Mouse (Mus musculus) lung, adult 18-20 months (tissue): ENCODE measurements around the gene Tenm3.

Experiments
- DNase-seq, 2 experiments: peaks; one replicate each; pipeline ENCODE4 v3.0.0; 2022; ENCODE audit warnings: mixed read lengths in 2 of 2

Gene Tenm3

GRCm38 (mm10) chr8:48740147-48740881 lies 103.4 kb downstream of the Tenm3 start:
- DNase-seq: no peak

- no peak for DNase-seq
Observed at GRCm38 (mm10) chr8:48733731-48734130, 110.0 kb downstream of the Tenm3 start.

- no peak for DNase-seq
Observed at GRCm38 (mm10) chr8:48733057-48733456, 110.7 kb downstream of the Tenm3 start.

GRCm38 (mm10) chr8:48730701-48731100 lies 113.0 kb downstream of the Tenm3 start:
- no peak for DNase-seq

GRCm38 (mm10) chr8:48728833-48729690 lies 114.7 kb downstream of the Tenm3 start:
- DNase-seq: no peak

- no peak for DNase-seq
Observed at GRCm38 (mm10) chr8:48728006-48728405, 115.7 kb downstream of the Tenm3 start.

GRCm38 (mm10) chr8:48722744-48723143 lies 121.0 kb downstream of the Tenm3 start:
- DNase-seq: no peak

- DNase-seq: no peak
Observed at GRCm38 (mm10) chr8:48722318-48722717, 121.4 kb downstream of the Tenm3 start.

GRCm38 (mm10) chr8:48721376-48721775 lies 122.4 kb downstream of the Tenm3 start:
- DNase-seq: no peak

GRCm38 (mm10) chr8:48715616-48716015 lies 128.1 kb downstream of the Tenm3 start:
- no peak for DNase-seq

- DNase-seq: no peak
Observed at GRCm38 (mm10) chr8:48706666-48707065, 137.1 kb downstream of the Tenm3 start.

- DNase-seq: no peak
Observed at GRCm38 (mm10) chr8:48704885-48705515, 138.8 kb downstream of the Tenm3 start.

GRCm38 (mm10) chr8:48704485-48704884 lies 139.3 kb downstream of the Tenm3 start:
- DNase-seq: no peak

GRCm38 (mm10) chr8:48690665-48691395 lies 152.9 kb downstream of the Tenm3 start:
- DNase-seq: peak in 1 of 2 experiments; percentile 4

- no peak for DNase-seq
Observed at GRCm38 (mm10) chr8:48688706-48689105, 155.0 kb downstream of the Tenm3 start.

- DNase-seq: no peak
Observed at GRCm38 (mm10) chr8:48688188-48688587, 155.6 kb downstream of the Tenm3 start.

- no peak for DNase-seq
Observed at GRCm38 (mm10) chr8:48673476-48673875, 170.3 kb downstream of the Tenm3 start.

GRCm38 (mm10) chr8:48672471-48672870 lies 171.3 kb downstream of the Tenm3 start:
- DNase-seq: no peak

GRCm38 (mm10) chr8:48671318-48671717 lies 172.4 kb downstream of the Tenm3 start:
- DNase-seq: no peak

- DNase-seq: no peak
Observed at GRCm38 (mm10) chr8:48670895-48671294, 172.9 kb downstream of the Tenm3 start.

GRCm38 (mm10) chr8:48670387-48670786 lies 173.4 kb downstream of the Tenm3 start:
- no peak for DNase-seq

- no peak for DNase-seq
Observed at GRCm38 (mm10) chr8:48665193-48665592, 178.6 kb downstream of the Tenm3 start.

- DNase-seq: no peak
Observed at GRCm38 (mm10) chr8:48659226-48659625, 184.5 kb downstream of the Tenm3 start.
